Mouse (Mus musculus) layer of hippocampus, postnatal 10 days (tissue): ENCODE results near the gene Hipk4. TPM values are rescaled to one million over a fixed set of nuclear protein-coding genes. Genes with fewer than 3 reads are reported as not detected.
A peak's percentile ranks its signal among the peaks of the same experiment; 100 is the strongest.

Experiments used
- DNase-seq, 2 experiments: peaks; one replicate each; pipeline ENCODE4 v3.0.0; 2021; ENCODE audit warnings: low spot score in 2 of 2
- long read RNA-seq: library from polyadenylated mRNA; stranded (forward); transcript quantifications from one replicate; pipeline ENCODE4 v2.0.0, GENCODE M21; 2023
- total RNA-seq, 2 experiments: library from RNA; stranded (reverse); gene quantifications; 2 replicates each; pipeline ENCODE4 v1.2.3; 2021

Hipk4 gene
- total RNA-seq, result under 1 TPM; 0.11 to 0.23 TPM
- long read RNA-seq, result 0 reads

DNA sequence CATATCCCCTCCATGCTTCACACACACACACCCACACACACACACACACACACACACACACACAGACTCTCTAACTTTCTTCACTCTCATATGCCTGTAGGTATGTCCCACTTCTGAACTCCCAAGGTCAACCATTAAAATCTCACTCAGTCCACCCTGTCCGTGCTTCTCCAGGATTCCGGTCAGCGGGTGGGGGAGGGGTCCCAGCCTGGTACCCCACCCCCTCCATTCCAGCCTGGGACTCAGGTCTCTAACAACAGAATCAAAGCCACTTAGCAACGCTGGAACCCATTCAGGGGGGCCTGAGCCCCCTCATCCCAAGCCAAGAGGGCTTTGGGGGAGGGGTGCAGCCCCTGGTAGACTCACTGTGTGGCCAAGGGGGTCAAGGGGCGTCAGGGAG lies at the start of gene Hipk4:
Gene Hipk4 (plus strand): TSS at position 301 of the 400 bp plus-strand sequence.
- DNase-seq, result no peak

DNA sequence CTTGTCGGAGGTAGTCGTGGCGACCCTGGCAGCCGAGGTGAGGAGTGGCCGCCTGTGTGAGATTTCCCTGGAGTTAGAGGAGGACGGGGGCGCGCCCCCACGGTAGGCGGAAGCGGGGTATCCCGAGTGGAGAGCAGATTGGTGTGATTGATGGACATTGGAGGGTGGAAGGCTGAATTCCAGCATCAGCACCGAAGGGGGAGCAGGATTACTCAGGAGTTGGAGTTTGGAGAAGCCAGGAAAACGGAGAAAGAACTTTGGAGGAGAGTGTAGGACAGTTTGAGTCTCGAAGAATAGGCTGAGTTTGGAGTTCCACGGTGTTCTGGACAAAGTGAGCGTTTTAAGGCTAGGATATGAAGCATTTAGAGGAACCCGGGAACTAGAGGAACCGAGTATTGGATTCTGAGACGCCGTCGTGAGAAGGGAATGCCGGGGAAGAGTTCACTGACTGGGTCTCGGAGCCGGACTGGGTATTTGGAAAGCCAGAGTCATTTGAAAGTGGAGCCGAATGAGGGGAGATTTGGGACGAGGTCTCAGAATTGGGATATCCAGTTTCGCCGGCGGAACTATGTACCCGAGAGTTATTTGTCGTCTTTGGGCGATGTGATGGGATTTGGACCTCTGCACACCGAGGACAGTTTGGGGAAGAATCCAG lies 49.1 kb upstream of the Hipk4 start:
- DNase-seq, result peak in 1 of 2 experiments; percentile 42

DNA sequence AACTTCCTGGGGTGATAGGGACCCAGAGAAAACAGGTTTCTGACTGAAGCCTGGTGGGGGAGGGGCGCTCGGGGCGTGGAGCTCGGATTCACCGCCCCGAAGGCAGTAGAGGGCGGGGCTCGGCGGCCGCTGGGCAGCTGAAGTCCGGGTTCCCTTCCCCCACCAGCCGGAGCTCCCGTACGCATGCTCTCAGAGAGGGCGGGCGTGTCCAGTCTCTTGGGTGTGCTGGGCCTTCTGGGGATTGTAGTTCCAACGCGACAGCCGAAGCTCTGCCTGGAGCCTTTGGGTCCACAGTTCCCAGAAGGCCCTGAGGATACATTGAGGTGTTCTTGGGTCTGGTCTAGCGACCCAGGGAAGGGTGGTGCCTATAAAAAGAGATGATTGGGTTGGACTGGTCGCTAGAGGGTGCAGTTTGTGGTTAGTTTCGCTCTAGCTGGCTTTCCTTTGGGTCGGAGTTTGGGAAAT lies 48.5 kb upstream of the Hipk4 start:
- peak; percentile 94 to 96 for DNase-seq

DNA sequence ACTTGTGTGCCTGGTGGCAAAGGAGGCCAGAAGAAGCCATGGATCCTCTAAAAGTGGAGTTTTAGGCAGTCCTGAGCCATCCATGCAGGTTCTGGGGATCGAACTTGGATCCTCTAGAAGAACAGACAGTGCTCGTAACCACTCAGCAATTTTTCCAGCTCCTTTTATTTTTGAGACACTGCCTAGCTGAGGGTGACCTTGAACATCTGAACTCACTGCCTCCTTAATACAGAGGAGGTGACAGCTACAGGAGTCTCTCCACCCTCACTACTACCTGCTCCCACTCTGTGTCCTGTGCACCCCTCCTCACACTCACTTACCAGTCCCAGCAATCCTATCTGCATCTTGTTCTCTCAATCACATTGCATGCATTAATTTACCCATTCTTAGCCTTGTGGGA lies 47.5 kb upstream of the Hipk4 start:
- no peak for DNase-seq

DNA sequence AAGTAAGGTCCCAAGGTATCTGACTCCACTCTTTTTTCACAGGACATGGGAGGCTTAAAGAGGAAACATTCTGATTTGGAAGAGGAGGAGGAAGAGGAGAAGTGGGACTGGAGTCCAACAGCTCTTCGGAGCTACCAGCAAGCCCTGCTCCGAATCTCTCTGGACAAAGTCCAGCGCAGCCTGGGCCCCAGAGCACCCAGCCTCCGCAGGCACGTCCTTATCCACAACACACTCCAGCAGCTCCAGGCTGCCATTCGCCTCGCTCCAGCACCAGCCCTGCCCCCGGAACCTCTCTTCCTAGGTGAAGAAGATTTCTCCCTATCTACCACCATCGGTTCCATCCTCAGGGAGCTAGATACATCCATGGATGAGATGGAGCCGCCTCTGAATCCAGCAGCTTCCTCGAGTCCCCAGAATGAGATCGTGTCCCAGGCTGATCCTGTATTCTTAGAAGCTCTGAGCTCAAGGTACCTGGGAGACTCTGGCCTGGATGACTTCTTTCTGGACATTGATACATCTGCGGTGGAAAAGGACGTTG lies 46.9 kb upstream of the Hipk4 start:
- DNase-seq, result no peak

DNA sequence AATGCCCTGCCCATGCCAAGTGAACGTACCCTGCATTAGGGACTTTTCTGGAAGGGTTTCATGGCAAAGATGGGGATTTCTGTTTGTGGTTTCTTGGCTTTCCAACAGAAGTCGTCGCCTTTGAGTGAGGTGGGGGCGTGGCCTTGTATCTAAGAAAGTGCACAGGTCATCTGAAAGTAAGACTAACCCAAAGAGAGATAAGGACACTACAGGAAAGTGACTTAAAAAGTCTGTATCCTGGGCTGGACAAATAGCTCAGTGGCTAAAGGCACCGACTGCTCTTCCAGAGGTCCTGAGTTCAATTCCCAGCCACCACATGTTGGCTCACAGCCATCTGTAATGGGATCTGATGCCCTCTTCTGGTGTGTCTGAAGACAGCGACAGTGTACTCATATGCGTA lies 44.5 kb upstream of the Hipk4 start:
- no peak for DNase-seq

DNA sequence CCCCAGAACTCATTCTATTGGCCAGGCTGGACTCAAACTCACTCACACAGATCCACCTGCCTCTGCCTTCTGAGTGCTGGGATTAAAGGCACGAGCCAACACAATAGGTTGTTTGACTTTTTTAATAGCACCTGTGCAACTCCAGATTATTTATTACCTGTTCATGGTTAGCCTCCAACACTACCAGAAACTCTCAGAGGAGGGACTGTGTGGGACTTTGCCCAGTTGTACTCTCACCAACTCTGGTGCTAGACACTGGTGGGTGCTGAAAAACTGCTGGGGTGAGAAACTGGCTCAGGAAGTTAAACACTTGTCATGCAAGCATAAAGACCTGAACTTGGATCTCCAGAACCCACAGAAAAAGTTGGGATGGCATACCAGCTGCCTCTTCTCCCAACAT lies 43.3 kb upstream of the Hipk4 start:
- no peak for DNase-seq

DNA sequence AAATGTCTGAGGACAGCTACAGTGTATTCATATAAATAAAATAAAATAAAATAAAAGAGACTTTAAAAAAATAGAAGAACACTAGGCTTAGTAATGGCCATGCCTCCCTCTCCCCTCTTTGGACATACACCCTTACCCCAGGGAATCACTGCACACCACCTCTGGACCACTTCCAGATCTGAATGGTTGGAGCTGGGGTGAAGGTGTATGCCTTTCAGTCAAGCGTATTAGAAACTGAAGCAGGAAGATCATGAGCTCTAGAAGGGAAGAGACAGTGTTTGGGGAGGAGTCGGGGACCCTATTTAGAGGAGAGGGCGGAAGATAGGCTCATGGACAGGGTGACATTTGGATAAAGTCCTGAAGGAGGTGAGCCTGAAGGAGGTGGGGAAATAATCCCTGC lies 42.6 kb upstream of the Hipk4 start:
- DNase-seq, result no peak

DNA sequence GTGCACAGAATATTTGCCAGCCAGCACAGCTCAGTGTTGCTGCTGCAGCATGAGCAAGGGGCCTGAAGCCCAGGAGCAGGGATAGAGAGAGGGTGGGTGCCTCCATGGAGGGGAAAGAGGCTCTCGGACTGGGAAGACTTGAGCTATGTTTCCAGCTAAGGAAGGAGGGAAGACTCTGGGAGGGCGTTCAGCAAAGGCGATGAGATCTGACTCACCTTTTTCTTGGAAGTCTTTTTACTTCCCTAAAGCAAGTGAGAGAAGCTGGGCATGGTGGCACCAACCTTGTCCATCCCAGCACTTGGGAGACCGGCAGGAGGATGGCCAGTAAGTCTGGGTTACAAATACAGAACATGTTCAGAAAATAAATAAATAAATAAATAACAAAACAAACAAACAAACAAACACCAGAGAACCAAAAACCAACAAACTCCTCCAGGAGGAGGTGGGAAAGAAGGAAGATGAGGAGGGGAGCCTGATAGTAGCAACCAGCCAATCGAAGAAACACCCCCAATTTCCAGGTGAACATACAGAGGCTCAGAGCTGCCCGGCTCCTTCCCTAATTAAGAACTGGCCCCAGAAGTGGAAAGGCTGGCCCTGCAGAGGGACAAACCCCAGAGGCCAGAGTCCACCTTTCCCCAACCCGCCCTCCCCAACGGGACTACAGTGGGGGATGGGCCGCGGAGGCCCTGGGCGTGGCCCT lies 42.0 kb upstream of the Hipk4 start:
- no peak for DNase-seq

DNA sequence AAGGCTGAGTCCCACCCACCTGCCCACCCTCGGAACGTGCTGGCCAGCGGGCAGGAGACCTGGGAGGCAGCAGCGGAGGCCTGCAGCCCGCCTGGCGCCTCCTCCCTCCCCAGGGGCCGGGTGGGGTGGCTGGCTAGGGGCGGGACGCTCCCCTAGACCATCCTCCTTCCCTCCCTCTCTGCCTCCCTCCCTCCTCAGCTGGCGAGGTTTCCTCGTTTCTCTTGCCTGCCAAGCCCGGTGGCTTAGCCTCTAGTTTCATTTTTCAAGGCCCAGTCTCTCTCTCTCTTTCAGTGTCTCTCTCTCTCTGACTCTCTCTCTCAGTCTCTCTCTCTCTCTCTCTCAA lies 41.5 kb upstream of the Hipk4 start:
- DNase-seq, result peak; percentile 61 to 76

DNA sequence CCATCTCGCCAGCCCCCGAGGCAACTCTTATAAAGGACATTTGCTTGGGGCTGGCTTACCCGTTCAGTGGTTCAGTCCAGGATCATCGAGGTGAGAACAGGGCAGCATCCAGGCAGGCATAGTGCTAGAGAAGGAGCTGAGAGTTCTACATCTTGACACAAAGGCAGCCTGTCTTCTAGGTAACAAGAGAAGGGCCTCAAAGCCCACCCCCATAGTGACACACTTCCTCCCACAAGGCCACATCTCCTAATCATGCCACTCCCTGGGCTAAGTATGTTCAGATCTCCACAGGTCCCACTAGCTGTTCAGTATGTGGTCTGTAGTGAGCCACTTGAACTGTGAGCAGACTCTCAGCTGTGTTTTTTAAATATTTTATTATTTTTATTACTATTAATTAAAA lies 39.2 kb upstream of the Hipk4 start:
- DNase-seq, result no peak

DNA sequence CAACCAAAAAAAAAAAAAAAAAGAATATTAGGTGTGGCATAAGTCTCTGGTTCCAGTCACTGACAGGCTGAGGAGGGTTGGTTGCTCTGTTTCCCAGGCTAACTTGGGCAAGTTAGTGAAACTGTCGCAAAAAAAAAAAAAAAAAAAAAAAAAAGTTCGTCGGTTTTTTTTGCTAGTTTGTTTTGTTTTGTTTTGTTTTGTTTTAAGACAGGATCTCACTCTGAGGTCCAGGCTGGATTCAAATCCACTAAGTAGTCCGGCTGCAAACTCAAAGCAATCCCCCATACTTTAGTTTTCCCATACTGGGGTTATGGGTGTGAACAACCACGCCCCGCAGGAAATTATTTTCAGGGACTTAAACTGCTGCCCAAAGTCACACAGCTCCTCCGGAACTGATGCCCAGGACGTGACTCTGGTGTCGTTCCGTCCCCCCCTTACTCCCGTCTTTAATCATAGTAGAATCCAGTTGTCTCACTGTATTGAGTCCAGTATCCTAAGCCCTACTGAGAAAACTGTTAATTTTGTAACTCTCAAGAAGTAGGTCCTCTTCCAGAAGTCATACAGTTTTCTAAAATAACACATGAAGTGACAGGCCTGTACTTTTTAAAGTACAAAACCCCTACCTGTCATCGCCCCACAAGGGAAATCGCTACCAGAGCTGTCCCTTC lies 36.8 kb upstream of the Hipk4 start:
- DNase-seq, result no peak

DNA sequence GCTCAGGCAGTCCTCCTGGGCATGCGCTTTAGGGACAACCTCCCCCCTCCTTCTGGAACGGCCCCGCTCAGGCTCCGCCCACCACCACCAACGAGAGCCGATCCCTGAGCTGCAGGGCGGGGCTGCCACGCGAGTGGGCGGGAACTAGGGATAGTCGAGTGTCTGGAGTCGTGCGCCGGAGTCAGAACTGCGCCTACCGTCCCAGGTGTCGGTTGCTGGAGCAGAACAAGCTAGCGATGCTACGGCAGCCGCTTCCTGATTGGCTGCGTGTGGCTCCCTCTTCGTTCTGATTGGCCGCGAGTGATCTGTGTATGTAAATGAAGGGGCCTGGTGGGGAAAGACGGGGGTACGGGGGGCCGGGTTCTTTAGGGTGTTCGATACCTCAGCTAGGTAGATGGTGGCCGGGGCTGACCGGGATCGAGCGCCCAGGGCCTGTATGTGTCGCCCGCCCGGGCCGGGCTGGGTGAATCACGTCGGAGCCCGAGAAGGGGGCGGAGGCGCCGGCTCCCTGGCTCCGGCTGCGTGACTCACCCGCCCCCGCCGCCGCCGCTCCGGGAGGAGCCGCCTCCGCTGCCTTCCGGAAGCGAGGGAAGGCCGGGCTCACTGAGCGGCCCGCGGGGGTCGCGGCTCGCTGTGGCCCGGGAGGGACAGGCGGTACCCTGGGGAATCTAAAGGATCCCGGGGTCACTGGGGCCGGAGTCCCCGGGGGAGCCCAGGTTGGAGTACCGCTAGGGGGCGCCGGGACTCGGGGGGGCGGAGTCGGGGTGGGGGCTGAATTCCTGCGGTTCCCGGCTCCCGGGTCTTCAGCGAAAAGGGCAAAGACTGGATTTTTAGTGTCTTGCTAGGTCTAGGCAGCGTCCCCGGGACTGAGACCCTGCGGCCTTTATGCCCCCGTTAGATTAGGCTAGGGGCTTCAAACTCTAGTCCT lies 36.0 kb upstream of the Hipk4 start, which contains the start of gene Sertad1:
Gene Sertad1 (plus strand): TSS at position 141 of the 928 bp plus-strand sequence.
- peak; percentile 98 to 99 for DNase-seq

DNA sequence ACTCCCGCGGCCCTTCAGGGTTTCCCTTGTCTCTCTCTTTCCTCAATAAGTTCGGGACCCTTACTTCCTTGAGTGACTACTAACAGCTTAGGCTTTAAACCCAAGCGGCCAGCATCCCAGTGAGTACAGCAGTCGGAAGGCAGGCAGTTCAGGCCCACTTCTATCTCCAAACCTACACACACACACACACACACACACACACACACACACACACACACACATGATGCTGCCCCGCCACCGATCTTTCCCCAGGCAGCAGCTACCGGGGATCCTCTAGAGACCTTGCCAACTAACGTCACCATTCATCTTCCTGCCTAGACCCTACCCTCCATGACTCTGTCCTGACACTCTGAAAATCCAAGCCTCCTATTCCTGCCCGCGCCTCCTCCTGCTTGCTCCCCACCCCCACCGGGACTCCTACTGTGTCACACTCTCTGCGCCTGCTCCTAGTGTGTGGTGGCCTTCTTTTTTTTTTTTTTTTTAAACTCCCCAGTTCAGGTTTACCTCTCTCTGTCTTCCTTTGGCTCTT lies 35.3 kb upstream of the Hipk4 start:
- peak; percentile 48 to 60 for DNase-seq

DNA sequence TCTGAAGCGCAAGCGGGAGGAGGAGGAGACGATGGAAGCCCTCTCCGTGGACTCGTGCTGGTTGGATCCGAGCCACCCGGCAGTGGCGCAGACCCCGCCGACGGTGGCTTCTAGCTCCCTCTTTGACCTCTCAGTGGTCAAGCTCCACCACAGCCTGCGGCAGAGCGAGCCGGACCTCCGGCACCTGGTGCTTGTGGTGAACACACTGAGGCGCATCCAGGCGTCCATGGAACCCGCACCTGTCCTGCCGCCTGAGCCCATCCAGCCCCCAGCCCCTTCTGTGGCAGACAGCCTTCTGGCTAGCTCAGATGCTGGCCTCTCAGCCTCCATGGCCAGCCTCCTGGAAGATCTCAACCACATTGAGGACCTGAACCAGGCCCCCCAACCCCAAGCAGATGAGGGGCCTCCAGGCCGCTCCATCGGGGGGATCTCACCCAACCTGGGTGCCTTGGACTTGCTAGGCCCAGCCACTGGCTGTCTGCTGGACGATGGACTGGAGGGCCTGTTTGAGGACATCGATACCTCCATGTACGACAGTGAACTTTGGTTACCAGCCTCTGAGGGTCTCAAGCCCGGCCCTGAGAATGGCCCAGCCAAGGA lies 33.7 kb upstream of the Hipk4 start:
- DNase-seq, result no peak

DNA sequence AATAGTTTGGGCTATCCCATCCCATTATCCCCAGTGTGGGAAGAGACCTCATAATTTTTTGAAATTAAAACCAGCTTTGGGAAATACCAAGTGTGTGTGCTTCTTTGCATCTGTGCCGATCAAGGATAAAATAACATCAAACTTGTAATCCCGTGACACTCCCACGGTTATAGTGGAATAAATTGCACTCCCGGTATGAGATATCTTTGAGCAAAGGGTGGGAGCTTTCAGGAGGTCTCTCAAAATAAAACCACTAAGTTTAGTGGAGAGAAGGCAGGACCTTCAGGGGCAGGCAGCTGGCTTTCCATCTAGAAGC lies 32.9 kb upstream of the Hipk4 start:
- no peak for DNase-seq

DNA sequence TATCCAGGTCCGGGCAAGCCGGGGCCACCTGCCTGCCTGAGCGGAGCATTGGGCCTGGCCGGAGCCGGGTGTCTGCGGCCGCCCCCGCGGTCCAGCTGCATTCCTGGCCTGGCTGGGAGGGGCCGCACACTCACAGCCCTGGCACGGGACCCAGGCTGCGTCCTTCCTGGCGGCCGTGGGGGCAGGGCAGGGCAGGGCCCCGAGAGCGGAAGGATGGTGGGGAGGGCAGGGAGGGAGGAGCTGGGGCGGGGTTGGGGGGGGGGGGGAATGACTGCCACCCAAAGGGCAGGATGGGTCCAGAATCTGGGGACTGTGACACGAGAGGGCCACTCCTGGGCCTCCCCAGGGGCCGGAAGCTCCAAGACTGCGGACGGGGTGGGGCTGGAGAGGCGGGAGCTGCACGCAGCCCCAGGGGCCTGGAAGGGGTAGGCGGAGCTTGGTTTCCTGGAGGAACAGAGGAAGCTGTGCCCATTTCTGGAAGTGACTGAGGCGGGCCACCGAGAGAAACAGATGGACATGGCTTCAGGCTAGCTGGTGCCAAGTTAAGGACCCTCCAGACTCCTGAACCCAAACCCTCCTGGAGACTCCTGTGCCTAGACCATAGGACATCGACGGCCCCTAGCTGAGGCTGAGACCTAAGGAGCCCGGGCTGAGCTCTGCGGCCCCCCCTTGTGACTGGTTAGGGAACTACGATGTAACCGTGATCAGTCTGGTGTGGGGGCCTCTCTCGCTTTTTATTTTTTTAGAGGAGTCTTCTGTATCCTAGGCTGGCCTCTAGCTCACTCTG lies 32.3 kb upstream of the Hipk4 start:
- DNase-seq, result peak; percentile 83 to 87

DNA sequence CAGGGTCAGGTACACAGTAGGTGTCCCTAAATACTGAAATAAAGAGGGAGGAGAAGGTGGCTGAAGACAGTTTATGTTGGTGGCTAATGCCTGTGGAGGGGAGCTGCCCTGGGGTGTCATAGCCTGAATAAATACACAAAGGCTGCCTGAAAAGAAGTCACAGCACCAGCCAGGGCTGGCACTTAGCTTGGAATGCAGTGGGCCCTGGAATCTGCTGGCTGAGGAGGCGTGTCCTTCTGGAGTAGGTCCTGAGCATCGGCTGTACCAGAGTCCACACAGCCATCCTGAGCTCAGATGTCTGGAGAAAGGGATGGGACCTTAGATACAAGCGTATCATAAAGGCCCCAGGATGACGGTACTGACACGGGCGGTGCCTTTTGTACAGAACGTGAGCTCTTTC lies 31.2 kb upstream of the Hipk4 start:
- no peak for DNase-seq

DNA sequence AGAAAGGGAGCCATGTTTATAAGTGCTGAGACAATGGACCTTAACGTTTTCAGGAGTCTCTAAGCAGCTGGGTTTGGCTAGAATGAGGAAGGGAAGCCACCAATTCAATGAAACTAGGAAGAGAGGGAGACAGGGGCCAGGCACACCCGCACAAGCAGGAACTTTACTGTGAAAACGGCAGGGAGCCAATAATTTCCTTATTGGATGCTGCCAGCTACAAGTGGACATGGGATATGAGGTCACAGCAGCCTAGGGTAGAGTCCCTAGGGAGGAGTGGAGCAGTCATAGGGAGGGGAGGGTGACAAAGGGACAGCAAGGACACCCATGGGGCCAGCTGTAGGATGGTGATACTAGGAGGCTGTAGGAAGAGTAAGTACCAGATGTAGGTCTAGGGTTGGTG lies 30.0 kb upstream of the Hipk4 start:
- no peak for DNase-seq

DNA sequence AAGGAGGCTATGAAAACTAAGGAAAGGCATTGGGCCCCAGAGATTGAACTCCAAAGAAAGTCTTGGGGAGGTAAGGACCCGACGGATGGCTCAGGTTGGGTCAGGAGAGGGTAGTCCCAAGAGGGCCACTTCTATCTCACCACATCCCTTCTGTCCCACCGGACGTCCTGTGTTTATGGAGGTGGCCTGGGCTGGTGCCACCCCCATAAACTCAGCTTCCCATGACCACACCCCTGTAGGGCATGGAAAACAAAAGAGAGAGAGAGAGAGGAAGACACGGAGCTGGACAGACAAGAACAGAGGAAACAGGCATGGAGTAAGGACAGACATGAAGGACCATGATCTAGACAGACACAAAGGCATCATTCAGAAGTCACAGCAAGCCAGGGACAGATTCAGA lies 29.6 kb upstream of the Hipk4 start:
- no peak for DNase-seq
